Mouse (Mus musculus) gastrocnemius, postnatal 36 days (tissue): ENCODE results near the gene Mif. TPM values are rescaled to one million over a fixed set of nuclear protein-coding genes. Genes with fewer than 3 reads are reported as not detected.
A peak's percentile ranks its signal among the peaks of the same experiment; 100 is the strongest.
"Not testable (repeated sequence)": the region's sequence is repeated elsewhere in the genome, so short reads cannot be mapped to it uniquely, and the experiment has no call there.

Experiments
- DNase-seq, 2 experiments: peaks; one replicate each; pipeline ENCODE4 v3.0.0; 2022
- intact Hi-C: fragments of 180-260 bp; cut with DNase I; formaldehyde crosslinking; loops from one replicate; pipeline ENCODE4 v1.15.1; 2025
- total RNA-seq, 2 experiments: library from RNA; stranded (reverse); gene quantifications; 2 replicates each; pipeline ENCODE4 v1.2.3; 2021

Gene Mif
- total RNA-seq, 2 experiments from 2014 or later = 135 to 144 TPM

- no peak for DNase-seq
- intact Hi-C loops = no loop called here
These were observed 14.6 kb downstream of the Mif start for GRCm38 (mm10) chr10:75845306-75845930.

- intact Hi-C loops = no loop called here
These were observed 15.2 kb downstream of the Mif start for GRCm38 (mm10) chr10:75844800-75845199.

GRCm38 (mm10) chr10:75843898-75844297 is 16.1 kb downstream of the Mif start:
- intact Hi-C loops, DNase-seq: not testable (repeated sequence)

More at GRCm38 (mm10) chr10:75844800-75845199, 15.2 kb downstream of the Mif start:
- no peak for DNase-seq

GRCm38 (mm10) chr10:75839092-75839491 is 20.9 kb downstream of the Mif start:
- intact Hi-C loops = no loop called here
- no peak for DNase-seq

- peak; percentile 84 to 89 for DNase-seq
- intact Hi-C loops = no loop called here
These were observed 22.7 kb downstream of the Mif start, which contains the start of gene Gstt2 for GRCm38 (mm10) chr10:75837248-75837759. Gene Gstt2, minus strand, starts transcription at chr10:75837424.

GRCm38 (mm10) chr10:75835761-75836531 is 24.1 kb downstream of the Mif start:
- no peak for DNase-seq
- intact Hi-C loops = no loop called here

- intact Hi-C loops = no loop called here
- peak; percentile 53 to 58 for DNase-seq
These were observed 24.7 kb downstream of the Mif start for GRCm38 (mm10) chr10:75835307-75835706.

GRCm38 (mm10) chr10:75834721-75835120 is 25.3 kb downstream of the Mif start:
- DNase-seq = no peak
- intact Hi-C loops = no loop called here

- DNase-seq = peak; percentile 63 to 77
- intact Hi-C loops = no loop called here
These were observed 25.8 kb downstream of the Mif start for GRCm38 (mm10) chr10:75834250-75834649.

GRCm38 (mm10) chr10:75833456-75834080 is 26.5 kb downstream of the Mif start:
- intact Hi-C loops = no loop called here
- DNase-seq = peak in 1 of 2 experiments; percentile 33

- intact Hi-C loops = loop anchor here (1.0 kb wide), 1 partner anchor 88 kb away; no protein-coding TSS in a partner anchor
- peak; percentile 42 to 54 for DNase-seq
These were observed 27.7 kb downstream of the Mif start for GRCm38 (mm10) chr10:75832272-75832895.

GRCm38 (mm10) chr10:75830275-75830670 is 29.8 kb downstream of the Mif start:
- intact Hi-C loops = no loop called here
- DNase-seq = no peak

GRCm38 (mm10) chr10:75829529-75830274 is 30.3 kb downstream of the Mif start:
- intact Hi-C loops = no loop called here
- DNase-seq = no peak

GRCm38 (mm10) chr10:75828500-75828931 is 31.5 kb downstream of the Mif start:
- intact Hi-C loops = no loop called here
- DNase-seq = peak; percentile 84

- DNase-seq = peak; percentile 59 to 63
- intact Hi-C loops = no loop called here
These were observed 32.2 kb downstream of the Mif start for GRCm38 (mm10) chr10:75827668-75828360.

GRCm38 (mm10) chr10:75824530-75824929 is 35.5 kb downstream of the Mif start:
- intact Hi-C loops = no loop called here

GRCm38 (mm10) chr10:75823782-75824181 is 36.3 kb downstream of the Mif start:
- intact Hi-C loops = no loop called here
- DNase-seq = no peak

More at GRCm38 (mm10) chr10:75824530-75824929, 35.5 kb downstream of the Mif start:
- no peak for DNase-seq

- DNase-seq = no peak
- intact Hi-C loops = no loop called here
These were observed 37.6 kb downstream of the Mif start, which contains the start of gene Gstt4 for GRCm38 (mm10) chr10:75822443-75822842. Gene Gstt4, minus strand, starts transcription at chr10:75822543.

GRCm38 (mm10) chr10:75819882-75820281 is 40.2 kb downstream of the Mif start:
- intact Hi-C loops = no loop called here
- DNase-seq = no peak
